Mouse (Mus musculus): ENCODE results near the gene Tusc2.

The Tusc2 gene

GRCm38 (mm10) chr9:107545602-107546001 lies 17.5 kb upstream of the Tusc2 start:
- peak; percentile 86 for DNase-seq

GRCm38 (mm10) chr9:107547026-107547425 lies 16.0 kb upstream of the Tusc2 start, which contains the start of gene Zmynd10:
Zmynd10 (plus strand) TSS chr9:107547298.
- peak; percentile 96 for DNase-seq

GRCm38 (mm10) chr9:107547957-107548356 lies 15.1 kb upstream of the Tusc2 start:
- DNase-seq, result no peak

DNA sequence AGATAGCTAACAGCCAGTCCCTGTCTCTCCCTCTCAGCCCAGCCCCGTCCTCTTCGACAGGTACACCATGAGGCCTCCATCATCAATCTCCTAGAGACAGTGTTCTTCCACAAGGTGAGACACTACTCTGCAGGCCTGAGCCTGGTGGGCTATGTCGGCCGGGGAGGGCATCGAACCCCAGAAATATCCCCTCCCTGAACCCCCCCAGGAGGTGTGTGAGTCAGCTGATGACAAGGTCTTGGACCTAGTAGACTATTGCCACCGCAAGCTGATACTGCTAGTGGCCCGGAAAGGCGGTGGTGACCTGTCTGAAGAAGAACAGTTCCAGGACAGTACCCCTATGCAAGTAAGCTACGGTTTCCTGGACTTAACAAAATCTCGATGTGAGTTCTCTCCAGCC lies 14.2 kb upstream of the Tusc2 start:
- DNase-seq, result no peak

- DNase-seq, result no peak
Observed at GRCm38 (mm10) chr9:107549297-107550074, 13.6 kb upstream of the Tusc2 start.

- DNase-seq, result peak; percentile 75
Observed at GRCm38 (mm10) chr9:107550491-107551116, 12.5 kb upstream of the Tusc2 start.

DNA sequence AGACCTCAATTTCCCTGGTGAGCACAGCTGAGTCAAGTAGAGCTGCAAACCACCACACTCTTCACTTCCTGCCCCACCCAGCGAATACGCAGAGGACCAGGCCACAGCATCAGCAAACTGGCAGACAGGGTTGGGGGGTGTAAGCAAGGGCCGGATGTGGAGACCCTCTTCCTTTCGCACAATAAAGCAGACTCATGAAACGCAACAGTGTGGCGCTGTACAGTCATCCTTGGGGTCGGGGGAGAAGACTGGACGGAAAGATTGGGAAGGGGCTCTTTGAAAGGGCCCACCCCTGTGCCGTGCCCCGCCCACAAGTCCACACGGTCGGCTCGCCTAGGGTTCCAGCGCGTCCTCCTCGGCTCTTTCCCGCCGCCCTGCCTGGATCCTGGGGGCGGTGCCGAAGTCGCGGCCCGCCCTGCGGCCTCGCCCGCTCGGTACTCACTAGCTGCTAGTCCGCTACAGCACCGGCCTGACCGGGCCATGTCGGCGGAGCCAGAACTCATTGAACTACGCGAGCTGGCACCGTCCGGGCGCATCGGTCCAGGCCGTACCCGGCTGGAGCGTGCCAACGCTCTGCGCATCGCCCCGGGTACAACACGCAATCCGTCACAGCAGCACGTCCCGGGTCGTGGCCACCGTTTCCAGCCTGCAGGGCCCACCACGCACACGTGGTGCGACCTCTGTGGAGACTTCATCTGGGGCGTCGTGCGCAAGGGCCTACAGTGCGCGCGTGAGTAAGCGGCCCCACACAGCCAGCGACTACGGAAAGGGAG lies 11.8 kb upstream of the Tusc2 start, which contains the start of gene Rassf1:
Gene Rassf1, plus strand, starts transcription at position 439 of the 773 bp plus-strand sequence.
- DNase-seq, result peak; percentile 87

DNA sequence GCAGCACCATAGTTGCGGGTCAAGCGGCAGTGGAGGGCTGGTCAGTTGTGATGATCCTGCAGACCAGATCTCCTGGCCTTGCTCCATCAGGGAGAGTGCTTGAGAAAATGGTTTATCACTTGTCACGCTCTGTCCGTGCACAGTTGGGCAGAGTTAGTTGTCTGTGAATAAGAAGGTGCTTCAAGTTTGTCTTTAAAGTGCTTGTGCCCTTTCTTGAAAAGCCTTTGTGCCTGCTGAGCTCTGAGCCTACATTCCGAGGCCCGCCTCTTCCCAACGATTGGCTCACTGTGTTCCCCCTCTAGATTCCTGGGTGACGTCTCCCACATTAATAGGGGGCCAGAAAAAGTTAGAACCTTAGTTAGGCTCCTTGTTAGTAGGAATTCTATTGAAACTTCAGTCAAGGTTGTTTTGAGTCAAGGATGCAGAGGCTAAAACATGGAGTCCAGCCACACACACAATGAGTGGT lies 11.1 kb upstream of the Tusc2 start:
- DNase-seq, result peak; percentile 41

GRCm38 (mm10) chr9:107552690-107553393 lies 10.2 kb upstream of the Tusc2 start:
- DNase-seq, result no peak

DNA sequence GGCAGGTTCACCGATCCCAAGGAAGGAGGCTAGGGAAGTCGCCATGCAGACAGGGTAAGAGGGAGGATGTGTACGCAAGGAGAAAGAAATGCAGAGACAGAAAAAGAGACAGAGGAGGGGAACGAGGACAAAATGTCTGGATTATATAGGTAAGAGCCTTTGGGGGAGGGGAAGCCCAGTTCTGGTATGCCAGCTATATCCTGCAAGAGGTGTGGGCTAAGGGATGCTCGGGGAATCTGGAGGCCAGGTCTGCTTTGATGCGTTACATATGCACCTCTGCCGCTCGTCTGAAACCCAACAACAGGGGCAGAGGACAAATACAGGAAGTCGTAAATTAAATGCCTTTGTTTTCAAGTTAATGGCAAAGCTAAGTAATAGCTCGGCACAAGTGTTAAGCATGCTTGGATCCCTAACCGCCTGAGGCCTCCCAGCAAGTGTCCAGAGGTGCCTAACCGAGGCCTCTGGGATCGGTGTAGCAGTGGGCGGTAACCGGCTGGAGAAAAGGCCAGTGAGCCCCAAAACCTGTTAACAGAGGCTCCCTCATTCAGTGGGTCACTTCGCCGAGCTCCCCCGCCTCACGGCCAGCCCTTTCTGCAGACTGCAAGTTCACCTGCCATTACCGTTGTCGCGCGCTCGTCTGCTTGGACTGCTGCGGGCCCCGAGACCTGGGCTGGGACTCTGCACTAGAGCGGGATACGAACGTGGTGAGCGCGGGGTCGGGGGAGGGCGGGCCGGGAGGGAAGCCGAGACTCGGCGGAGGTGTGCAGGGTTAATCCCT lies 9.3 kb upstream of the Tusc2 start:
- DNase-seq, result peak; percentile 69

DNA sequence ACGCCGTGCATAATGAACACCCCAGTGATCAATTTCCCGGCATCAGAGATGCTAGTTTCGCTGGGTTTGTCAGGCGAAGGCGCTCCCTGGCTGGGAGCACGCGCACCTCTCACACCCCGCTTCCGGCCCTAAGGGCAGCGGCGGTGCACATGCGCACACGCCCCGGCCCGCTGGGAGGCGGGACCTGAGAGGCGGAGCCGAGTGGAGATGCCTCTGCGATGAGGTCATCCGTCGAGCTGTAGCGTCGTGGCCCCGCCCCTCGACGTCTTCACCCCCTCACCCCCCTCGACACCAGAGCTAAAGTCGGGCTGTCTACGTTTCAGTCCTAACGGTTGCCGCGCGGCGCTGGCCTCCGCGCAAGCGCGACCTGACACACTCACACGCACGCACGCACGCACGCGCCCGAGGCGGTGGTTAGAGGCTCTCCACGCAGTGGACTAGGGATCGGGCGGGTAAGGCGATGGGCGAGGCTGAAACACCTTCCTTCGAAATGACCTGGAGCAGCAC lies 8.7 kb upstream of the Tusc2 start:
- peak; percentile 98 for DNase-seq

DNA sequence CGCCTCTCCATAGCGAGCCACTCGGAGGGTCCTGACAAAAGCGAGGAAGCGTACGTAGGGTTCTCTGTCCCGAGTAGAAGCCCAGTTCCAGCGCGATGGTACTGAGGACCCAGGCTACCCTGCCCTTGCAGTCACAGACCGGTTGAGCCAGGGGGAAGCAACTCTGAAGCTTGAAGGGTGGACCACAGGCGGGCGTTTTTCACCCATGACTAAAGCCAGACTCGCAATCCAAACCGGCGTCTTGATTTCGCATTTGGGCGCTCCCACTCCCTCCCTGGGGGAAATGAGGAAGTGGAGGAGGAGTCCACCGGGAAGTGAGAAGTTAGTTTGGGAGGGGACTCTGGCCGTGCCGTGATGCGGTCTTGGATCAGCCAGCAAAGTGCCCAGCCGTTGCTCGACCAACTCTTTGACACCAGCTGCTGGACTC lies 8.0 kb upstream of the Tusc2 start:
- peak; percentile 82 for DNase-seq

- no peak for DNase-seq
Observed at GRCm38 (mm10) chr9:107555701-107556100, 7.4 kb upstream of the Tusc2 start.

DNA sequence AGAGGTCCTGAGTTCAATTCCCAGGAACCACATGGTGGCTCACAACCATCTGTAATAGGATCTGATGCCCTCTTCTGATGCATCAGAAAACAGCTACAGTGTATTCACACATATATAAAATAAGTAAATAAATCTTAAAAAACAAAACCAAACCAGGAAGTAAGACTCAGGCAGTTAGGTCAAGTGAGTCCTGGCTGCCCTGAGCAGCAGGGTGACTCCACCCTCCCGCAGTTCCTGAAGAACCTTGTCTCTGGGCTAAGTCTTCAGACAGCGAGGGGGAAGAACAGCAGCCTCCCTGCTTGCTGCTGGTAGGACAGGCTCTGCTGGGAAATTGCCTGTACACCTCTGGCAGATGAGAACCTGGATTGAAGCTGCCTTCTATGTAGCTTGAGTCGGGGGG lies 6.7 kb upstream of the Tusc2 start:
- no peak for DNase-seq

DNA sequence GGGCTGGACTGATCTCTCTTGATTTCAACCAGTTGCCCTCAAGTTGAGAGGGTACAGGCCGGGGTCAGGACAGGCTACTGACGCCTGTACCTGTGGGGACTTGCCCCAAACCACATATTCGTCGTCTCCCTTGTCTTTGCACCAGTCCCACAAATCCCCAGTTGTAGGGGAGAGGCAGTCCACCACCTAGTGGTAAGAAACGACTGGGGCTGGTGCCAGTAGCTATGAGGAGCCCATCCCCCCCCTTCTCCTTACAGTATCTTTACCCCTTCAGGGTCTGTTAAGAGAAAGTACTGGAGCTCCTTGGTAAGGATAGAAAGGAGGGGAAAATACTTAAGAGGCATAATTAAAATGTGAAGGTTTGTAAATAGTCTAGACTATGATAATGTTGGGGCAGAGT lies 2.5 kb downstream of the Tusc2 start:
- peak; percentile 62 for DNase-seq

- peak; percentile 95 for DNase-seq
Observed at GRCm38 (mm10) chr9:107566041-107566709, 3.1 kb downstream of the Tusc2 start.

DNA sequence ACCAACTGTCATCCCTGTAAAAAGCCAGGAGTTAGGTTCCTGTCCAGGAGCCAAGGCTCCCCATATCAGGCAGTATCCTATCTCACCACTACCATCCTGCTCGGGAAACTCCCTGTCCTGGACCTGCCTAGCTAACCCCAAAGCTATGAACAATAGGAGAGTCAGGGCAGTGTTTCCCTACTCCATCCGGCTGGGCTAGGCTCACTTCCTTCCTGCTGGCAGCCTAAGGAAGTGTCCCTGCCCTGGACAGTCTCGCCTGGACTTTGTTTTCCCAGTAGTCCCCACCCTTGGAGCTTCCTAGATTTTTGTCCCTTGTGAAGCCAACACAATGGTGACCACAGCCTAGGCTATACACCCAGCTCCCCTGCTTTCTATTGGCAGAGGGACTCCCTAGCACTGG lies 3.8 kb downstream of the Tusc2 start:
- DNase-seq, result peak; percentile 69

GRCm38 (mm10) chr9:107567702-107568319 lies 4.8 kb downstream of the Tusc2 start, which contains the start of gene Hyal2:
Hyal2 (plus strand) TSS chr9:107567945.
- DNase-seq, result peak; percentile 86

GRCm38 (mm10) chr9:107568331-107569261 lies 5.5 kb downstream of the Tusc2 start:
- peak; percentile 92 for DNase-seq
